Mouse (Mus musculus) heart, adult 9 months (tissue): ENCODE results near the gene Gm11549.
A peak's percentile ranks its signal among the peaks of the same experiment; 100 is the strongest.

Experiments used
- DNase-seq, 2 experiments: peaks; one replicate each; pipeline ENCODE4 v3.0.0; 2022; ENCODE audit warnings: low spot score in 2 of 2

Gene Gm11549

DNA sequence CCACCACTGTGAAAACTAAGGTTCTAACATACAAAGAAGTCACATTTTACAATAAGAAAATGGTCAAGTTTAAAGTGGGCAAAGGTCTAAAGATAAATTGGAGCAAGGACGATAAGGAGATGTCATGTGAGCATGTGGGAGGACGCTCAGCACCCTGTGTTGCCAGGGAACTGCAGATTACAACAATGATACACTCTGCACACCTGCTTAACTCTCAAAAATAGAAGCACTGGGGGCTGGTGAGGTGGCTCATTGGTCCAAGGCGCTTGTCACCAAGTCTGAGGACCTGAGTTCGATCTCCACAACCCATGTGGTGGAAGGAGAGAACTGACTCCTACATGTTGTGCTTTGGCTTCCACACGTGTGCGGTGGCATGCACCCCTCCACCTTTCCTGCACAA, 10.1 kb downstream of the Gm11549 start:
- DNase-seq: no peak

GRCm38 (mm10) chr3:36505809-36506735, 15.5 kb downstream of the Gm11549 start:
- DNase-seq: no peak

GRCm38 (mm10) chr3:36505306-36505705, 16.3 kb downstream of the Gm11549 start:
- DNase-seq: no peak

DNA sequence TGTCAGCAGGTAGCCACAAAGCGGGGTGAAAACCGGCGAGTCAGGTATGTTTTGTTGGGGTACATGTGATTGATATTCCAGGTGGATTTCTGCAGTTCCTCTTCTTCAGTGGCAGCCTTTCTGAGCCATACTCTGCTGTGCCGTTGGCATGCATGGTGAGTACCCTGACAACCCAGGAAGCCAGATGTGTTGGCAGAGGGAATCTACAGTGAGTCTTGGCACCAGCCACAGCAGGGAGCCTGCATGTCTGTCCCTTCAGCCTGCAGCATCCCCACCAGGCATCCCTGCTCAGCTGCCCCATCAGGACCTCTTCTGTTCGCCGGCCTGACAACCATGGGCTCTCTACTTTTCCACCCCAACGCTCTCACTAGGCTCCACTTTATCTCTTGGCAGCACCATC, 20.1 kb downstream of the Gm11549 start:
- DNase-seq: no peak

DNA sequence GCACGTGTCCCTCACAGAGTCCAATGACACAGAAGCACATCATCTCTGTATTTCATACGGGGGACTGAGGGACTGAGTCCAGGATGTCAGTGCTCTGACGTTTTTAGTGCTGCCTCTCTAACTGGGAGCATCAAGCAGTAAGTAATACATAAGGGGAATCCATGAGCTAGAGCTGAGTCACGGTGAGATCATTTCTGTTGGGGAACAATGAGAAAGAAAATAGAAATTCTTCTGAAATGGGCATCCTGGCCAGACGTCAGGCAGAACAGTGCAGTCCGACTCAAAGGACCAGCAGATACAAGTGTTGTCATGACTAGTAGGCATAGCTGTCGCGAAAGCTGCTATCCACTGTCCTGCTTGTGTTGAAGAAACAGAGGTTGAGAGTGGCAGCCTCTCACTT, 20.6 kb downstream of the Gm11549 start:
- DNase-seq: no peak

GRCm38 (mm10) chr3:36499418-36499817, 22.2 kb downstream of the Gm11549 start:
- DNase-seq: no peak

GRCm38 (mm10) chr3:36498224-36498623, 23.4 kb downstream of the Gm11549 start:
- no peak for DNase-seq

DNA sequence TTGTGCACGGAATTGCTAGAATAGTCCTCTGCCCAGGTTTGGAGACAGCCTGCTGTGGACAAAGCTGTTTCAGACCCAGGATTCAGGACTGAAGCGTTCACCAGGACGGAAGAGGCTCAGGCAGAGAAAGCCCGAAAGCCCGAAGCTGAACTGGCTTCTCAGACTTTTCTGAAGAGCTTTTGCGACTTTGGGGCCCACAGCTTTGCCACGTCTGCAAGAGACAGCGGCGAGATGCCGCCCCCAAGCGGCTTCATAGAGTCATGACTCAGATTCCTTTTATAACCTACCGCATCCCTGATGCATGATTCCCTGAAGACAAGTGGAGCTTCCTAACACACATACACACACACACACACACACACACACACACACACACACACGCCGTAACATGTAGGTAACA, 24.9 kb downstream of the Gm11549 start:
- DNase-seq: peak; percentile 16 to 56

DNA sequence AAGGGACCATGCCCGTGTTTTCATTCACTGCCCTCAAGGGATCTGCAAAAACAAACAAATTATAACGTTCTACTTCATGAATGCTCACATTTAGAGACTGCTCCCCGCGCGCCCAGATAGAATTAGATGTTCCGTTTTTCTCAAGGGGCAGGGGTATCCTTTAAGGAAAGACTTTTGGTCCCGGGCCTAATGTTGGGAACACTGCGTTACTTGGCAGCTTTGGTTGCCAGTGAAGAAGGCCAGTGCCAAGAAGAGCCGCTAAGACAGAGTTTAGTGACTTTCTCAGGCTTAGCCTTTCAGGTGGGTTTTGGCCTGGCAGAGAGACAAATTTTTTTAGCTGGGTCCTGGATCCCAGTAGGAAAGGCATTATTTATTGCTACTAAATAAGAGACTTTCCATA, 25.3 kb downstream of the Gm11549 start:
- no peak for DNase-seq

DNA sequence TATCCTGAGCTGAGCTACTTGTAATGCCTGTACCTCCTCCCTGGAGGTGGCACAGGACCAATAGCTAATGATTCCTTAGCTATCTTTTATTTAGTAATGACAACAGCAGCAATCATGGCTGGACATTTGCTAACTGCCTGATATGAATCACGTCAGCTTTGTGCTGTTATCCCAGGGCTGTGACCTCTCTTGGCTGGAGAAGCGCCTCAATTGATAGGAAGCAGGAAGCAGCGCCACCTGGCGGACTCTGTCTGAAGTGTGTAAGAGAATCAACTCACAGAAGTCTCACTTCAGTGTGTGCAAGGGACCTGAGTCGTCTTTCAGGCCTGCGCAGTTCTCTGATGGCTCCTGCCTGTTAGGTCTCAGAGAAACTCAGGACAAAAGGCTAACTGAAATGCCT, 26.2 kb downstream of the Gm11549 start:
- DNase-seq: peak; percentile 65 to 87

DNA sequence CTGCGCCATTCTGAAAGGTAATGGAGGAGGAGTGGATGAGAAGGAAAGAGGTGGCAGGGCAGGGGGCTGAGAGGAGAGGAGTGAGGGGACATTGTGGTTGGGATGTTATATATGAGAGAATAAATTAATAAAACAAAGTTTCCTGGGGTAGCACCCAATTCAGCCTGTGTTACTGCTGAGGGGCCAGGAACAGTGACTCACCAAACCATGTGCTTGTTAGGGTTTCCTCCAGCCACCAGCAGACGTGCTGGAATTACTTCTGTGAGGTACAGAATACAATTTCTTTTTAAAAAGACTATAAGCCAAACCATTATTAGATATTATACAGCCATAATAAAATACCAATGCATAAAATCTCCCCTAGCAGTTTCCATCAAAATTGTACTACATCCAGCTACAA, 27.0 kb downstream of the Gm11549 start:
- no peak for DNase-seq

GRCm38 (mm10) chr3:36493641-36494283, 27.9 kb downstream of the Gm11549 start:
- no peak for DNase-seq

DNA sequence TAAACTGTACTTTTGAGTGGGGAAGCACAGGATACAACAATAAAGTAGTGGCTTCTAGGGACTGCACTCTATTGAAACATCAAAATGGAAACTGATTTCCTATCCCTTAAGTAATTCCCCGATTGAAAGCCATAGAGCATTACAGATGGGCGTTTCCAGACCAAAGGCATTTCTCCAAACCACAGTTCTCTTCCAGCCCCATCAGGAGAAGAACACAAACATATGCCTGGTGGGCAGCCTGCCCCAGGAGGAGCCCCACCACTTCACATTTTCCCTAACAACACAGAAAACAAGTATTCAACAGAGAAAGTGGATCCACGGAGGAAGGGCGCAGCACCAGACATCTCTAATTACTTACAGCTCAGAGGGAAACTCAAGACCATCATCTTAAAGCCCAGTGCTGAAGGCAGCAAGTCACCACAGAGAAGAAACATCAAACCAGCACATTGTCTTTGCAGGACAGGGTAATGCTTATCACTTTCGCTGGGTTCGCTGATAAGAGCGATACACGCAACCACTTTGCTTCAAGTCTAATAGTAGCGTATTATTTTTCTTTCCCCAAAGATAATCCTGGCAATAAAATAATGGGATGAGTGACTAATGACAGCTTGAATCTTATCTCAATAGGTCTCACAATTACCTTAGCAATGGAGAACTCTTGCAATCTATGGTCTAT, 28.8 kb downstream of the Gm11549 start:
- DNase-seq: no peak

- DNase-seq: no peak
Measured at GRCm38 (mm10) chr3:36491535-36491934, 30.1 kb downstream of the Gm11549 start.

GRCm38 (mm10) chr3:36489590-36489910, 32.1 kb downstream of the Gm11549 start:
- DNase-seq: no peak

DNA sequence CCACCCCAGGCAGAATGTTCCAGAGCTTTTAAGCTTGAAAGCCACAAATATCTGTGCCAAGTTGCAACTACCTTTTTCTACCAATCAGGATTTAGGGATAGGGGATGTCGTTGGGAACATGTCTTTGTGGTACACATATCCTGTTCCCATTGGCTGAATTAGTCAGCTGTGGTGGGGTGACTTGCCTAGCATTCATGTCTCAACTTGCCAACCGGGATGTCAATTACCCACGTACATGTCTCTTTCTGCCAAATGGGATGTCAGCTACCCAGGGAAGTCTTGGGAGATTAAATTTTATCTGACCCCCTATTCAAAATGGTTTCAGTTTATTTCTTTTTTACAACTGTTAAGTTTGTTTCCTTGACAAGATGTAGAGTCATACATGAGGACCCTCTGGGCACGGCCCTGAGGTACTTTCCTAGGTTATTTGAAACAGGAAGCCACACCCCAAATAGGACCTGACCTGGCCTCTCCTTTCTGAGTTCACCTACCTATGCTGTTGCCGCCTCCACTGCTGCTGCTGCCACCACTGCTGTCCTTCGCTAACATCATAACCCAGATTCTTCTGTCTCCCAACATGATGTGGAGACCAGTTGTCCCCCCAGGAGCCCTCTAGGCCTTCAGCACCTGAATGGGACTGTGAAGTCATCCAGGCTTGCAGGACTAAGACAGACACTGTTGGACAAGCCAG, 32.6 kb downstream of the Gm11549 start:
- no peak for DNase-seq

DNA sequence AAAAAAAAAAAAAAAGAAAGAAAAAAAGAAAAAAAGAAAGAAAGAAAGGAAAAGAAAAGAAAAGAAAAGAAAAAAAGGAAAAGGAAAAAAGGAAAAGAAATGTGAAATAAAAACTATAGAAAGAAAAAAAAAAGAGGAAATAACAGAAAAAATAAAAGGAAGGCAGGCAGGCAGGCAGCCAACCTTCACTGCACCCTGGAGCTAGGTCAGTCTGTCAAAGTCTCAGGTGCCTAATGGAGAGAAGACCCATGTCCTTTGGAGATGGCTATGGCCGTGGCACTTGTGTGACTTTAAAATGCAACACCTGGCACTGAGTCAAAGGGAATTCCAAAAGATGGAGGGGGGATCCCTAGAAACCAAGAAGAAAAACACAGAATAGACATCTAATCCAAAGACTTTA, 33.2 kb downstream of the Gm11549 start:
- no peak for DNase-seq

GRCm38 (mm10) chr3:36486881-36487280, 34.7 kb downstream of the Gm11549 start:
- DNase-seq: no peak

GRCm38 (mm10) chr3:36486176-36486575, 35.4 kb downstream of the Gm11549 start:
- no peak for DNase-seq

- DNase-seq: no peak
Measured at GRCm38 (mm10) chr3:36484292-36484691, 37.3 kb downstream of the Gm11549 start.

DNA sequence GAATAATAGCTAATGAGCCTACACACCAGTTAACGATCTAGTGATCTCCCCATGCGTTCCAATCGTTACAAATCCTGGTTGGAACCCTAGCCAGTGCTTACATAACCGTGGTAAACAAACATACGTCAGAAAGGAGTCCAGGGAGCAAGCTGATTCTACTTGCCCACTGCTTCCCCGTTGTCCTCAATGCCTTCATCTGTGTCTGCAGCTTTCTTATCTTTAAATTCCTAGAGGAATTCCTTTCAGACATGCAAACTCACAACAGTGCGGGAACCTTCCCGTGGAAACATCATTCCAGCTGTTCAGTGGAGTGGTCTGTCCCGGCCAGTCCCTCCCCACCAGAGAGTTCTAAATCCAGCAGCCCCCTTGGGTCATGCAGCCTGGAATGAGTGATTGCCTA, 38.7 kb downstream of the Gm11549 start:
- peak; percentile 17 to 29 for DNase-seq

- DNase-seq: peak; percentile 79 to 80
Measured at GRCm38 (mm10) chr3:36481776-36482193, 39.8 kb downstream of the Gm11549 start.
